Mouse (Mus musculus) heart, postnatal 0 days (tissue): ENCODE measurements around the gene Spata7.

Experiments used
- CTCF ChIP-seq: IDR thresholded peaks from 2 replicates; pipeline ENCODE4 v1.5.1; 2016; ENCODE audit warnings: antibody characterized with exemption, control low read depth, low read depth
- EP300 ChIP-seq: IDR thresholded peaks from 2 replicates; pipeline ENCODE4 v1.6.1; 2016; ENCODE audit warnings: antibody characterized with exemption, low read depth

GRCm38 (mm10) chr12:98627392-98628259, at the start of gene Spata7:
- TF ChIP-seq CTCF (no peak), EP300 (no peak)
